Mouse (Mus musculus) spleen, adult 12 weeks (tissue): Measurements from ENCODE around the gene Ankrd27.

Experiments used
- DNase-seq: peaks from one replicate; pipeline ENCODE4 v3.0.0; 2022; ENCODE audit warnings: low spot score

Ankrd27 gene

GRCm38 (mm10) chr7:35640072-35640471 lies 54.0 kb downstream of the Ankrd27 start:
- DNase-seq, result no peak

- DNase-seq, result no peak
Measured at GRCm38 (mm10) chr7:35646317-35647081, 60.5 kb downstream of the Ankrd27 start.

GRCm38 (mm10) chr7:35647101-35647698 lies 61.2 kb downstream of the Ankrd27 start, which contains the start of gene Pdcd5:
Pdcd5 (minus strand) TSS chr7:35647521.
- peak; percentile 90 for DNase-seq

- DNase-seq, result no peak
Measured at GRCm38 (mm10) chr7:35648239-35649069, 62.4 kb downstream of the Ankrd27 start.

- peak; percentile 35 for DNase-seq
Measured at GRCm38 (mm10) chr7:35649071-35649470, 63.0 kb downstream of the Ankrd27 start.

- no peak for DNase-seq
Measured at GRCm38 (mm10) chr7:35650716-35651410, 64.8 kb downstream of the Ankrd27 start.

- DNase-seq, result no peak
Measured at GRCm38 (mm10) chr7:35651583-35652270, 65.7 kb downstream of the Ankrd27 start.

GRCm38 (mm10) chr7:35657829-35658228 lies 71.8 kb downstream of the Ankrd27 start:
- no peak for DNase-seq

- peak; percentile 11 for DNase-seq
Measured at GRCm38 (mm10) chr7:35659173-35659572, 73.1 kb downstream of the Ankrd27 start.

- DNase-seq, result no peak
Measured at GRCm38 (mm10) chr7:35663790-35664376, 77.8 kb downstream of the Ankrd27 start.

GRCm38 (mm10) chr7:35668066-35669041 lies 82.3 kb downstream of the Ankrd27 start:
- DNase-seq, result no peak

GRCm38 (mm10) chr7:35678976-35679375 lies 92.9 kb downstream of the Ankrd27 start:
- DNase-seq, result no peak

GRCm38 (mm10) chr7:35681559-35681958 lies 95.5 kb downstream of the Ankrd27 start:
- no peak for DNase-seq

- no peak for DNase-seq
Measured at GRCm38 (mm10) chr7:35683409-35684122, 97.5 kb downstream of the Ankrd27 start.

GRCm38 (mm10) chr7:35686216-35686615 lies 100.2 kb downstream of the Ankrd27 start:
- DNase-seq, result no peak

GRCm38 (mm10) chr7:35686756-35687155 lies 100.7 kb downstream of the Ankrd27 start:
- peak; percentile 10 for DNase-seq

GRCm38 (mm10) chr7:35687229-35687628 lies 101.2 kb downstream of the Ankrd27 start:
- no peak for DNase-seq

- DNase-seq, result no peak
Measured at GRCm38 (mm10) chr7:35688276-35688675, 102.2 kb downstream of the Ankrd27 start.
